Mouse (Mus musculus) forebrain, embryonic 13.5 days (tissue): ENCODE measurements around the gene Angptl4. TPM values are rescaled to one million over a fixed set of nuclear protein-coding genes. Genes with fewer than 3 reads are reported as not detected.
"Not testable (repeated sequence)": the region's sequence is repeated elsewhere in the genome, so short reads cannot be mapped to it uniquely, and the experiment has no call there.

Source experiments
- ATAC-seq: fragments of 200-750 bp; cut with Nextera tagmentation; 2 replicates; pipeline ENCODE4 v1.8.0; 2017
- H3K27ac ChIP-seq: fragments of 300-500 bp; sonication (generic); 2 replicates; pipeline ENCODE4 v1.5.1; 2015; ENCODE audit warnings: inconsistent platforms, mild to moderate bottlenecking, moderate library complexity
- H3K27me3 ChIP-seq: fragments of 300-500 bp; sonication (generic); 2 replicates; pipeline ENCODE4 v1.6.1; 2015; ENCODE audit warnings: mild to moderate bottlenecking, inconsistent platforms
- H3K36me3 ChIP-seq: fragments of 300-500 bp; sonication (generic); 2 replicates; pipeline ENCODE4 v1.6.1; 2015; ENCODE audit warnings: mild to moderate bottlenecking, inconsistent platforms; ENCODE audit not compliant: poor library complexity, severe bottlenecking
- H3K4me1 ChIP-seq: fragments of 300-500 bp; sonication (generic); 2 replicates; pipeline ENCODE4 v1.6.1; 2015; ENCODE audit warnings: inconsistent platforms
- H3K4me2 ChIP-seq: fragments of 300-500 bp; sonication (generic); 2 replicates; pipeline ENCODE4 v1.6.1; 2015; ENCODE audit warnings: inconsistent platforms, mild to moderate bottlenecking, moderate library complexity
- H3K4me3 ChIP-seq: fragments of 300-500 bp; sonication (generic); 2 replicates; pipeline ENCODE4 v1.5.1; 2015; ENCODE audit warnings: mild to moderate bottlenecking, inconsistent platforms
- H3K9ac ChIP-seq: fragments of 300-500 bp; sonication (generic); 2 replicates; pipeline ENCODE4 v1.6.1; 2015; ENCODE audit warnings: mild to moderate bottlenecking, inconsistent platforms
- H3K9me3 ChIP-seq: fragments of 300-500 bp; sonication (generic); replicated peaks from 2 replicates; pipeline ENCODE4 v1.6.1; 2016; ENCODE audit warnings: inconsistent platforms
- WGBS: fragments of 180-500 bp; shearing (Covaris S2); methylation state at CpG from one replicate; pipeline ENCODE4 v1.1.7; 2015; 5-methylcytosine and 5-hydroxymethylcytosine counted together
- polyA plus RNA-seq: library from polyadenylated mRNA; unstranded; fragments of >200 nt; fragmentation: Nextera tagmentation; extraction: Ambion mirVana; gene quantifications from 2 replicates; pipeline ENCODE4 v1.2.1, GENCODE M21; 2015

The Angptl4 gene
- 8.6 and 10.0 TPM in 2 replicates for polyA plus RNA-seq

- WGBS: 1% methylated on average over 50 of the region's 50 CpGs
- H3K36me3 ChIP-seq: no peaks in the 10 kb centered on the region
Measured at GRCm38 (mm10) chr17:33781124-33781977, at the start of gene Angptl4. Gene Angptl4, minus strand, starts transcription at chr17:33781830.

GRCm38 (mm10) chr17:33829561-33829960 lies 47.9 kb upstream of the Angptl4 start:
- Histone ChIP-seq H3K27ac (no peak overlapping the region), H3K36me3 (peaks cover 53% of the 10 kb centered on the region), H3K9ac (no peak overlapping the region; the same call in 1 of the 2 replicates), H3K4me1 (peaks cover 23% of the 10 kb centered on the region), H3K9me3 (no peaks in the 10 kb centered on the region), H3K27me3 (no peaks in the 10 kb centered on the region), H3K4me3 (no peak overlapping the region), H3K4me2 (no peak overlapping the region)
- WGBS: 93% methylated on average over 10 of the region's 10 CpGs
- ATAC-seq: no peak

More at GRCm38 (mm10) chr17:33781124-33781977, at the start of gene Angptl4:
- Histone ChIP-seq H3K9me3 (no peaks in the 10 kb centered on the region), H3K4me2 (peak within 1 kb of the TSS; percentile 85), H3K9ac (peak within 1 kb of the TSS; percentile 58), H3K27ac (no peak within 1 kb of the TSS), H3K4me3 (peak within 1 kb of the TSS; percentile 46), H3K4me1 (peaks cover 35% of the 10 kb centered on the region), H3K27me3 (peaks cover 10% of the 10 kb centered on the region; the same call in 1 of the 2 replicates)
- ATAC-seq: peak; percentile 85

DNA sequence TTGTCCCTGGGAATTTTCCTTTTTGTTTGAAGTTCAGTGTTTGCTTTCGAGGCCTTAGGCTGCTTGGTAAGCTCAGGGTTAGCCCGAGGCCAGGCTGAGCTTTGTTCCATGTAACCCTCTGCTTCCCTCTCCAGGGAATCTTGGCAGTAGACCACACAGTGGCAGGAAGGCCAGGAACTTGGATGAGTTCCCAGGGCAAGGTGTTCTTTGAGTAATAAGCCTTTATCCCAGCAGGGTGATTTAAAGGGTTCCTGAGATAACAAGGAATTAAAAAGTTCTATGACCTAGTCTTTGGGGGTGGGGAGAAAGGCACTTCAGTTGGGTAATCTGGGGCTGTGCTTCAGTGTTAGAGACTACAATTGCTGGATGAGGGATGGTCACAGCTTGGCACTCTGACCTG lies 47.3 kb upstream of the Angptl4 start:
- H3K27me3 ChIP-seq: no peaks in the 10 kb centered on the region
- 61% methylated on average over 2 of the region's 2 CpGs for WGBS
- H3K27ac ChIP-seq: no peak overlapping the region
- H3K9ac ChIP-seq: no peak overlapping the region
- H3K9me3 ChIP-seq: no peaks in the 10 kb centered on the region
- no peak overlapping the region for H3K4me2 ChIP-seq
- H3K4me1 ChIP-seq: peaks cover 23% of the 10 kb centered on the region
- H3K4me3 ChIP-seq: no peak overlapping the region
- ATAC-seq: no peak
- peaks cover 46% of the 10 kb centered on the region for H3K36me3 ChIP-seq

DNA sequence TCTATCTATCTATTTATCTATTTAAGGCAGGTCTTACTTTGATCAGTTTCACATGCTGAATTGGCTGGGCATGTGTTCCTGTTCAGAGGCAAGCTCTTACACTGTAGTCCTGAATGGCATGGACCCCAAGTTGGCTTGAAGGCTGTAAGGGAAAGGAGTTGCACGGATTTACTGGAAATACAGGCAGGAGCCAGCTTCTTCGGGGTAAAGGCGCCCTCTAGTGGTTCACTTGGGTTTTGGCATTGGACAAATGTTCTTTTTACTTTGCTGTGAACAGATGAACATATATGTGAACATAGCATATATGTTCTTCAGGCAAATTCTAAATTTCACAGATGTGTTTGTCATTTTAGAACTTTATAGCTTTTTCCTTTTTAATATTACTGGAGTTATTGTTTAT lies 45.2 kb upstream of the Angptl4 start:
- Histone ChIP-seq H3K27me3 (no peaks in the 10 kb centered on the region), H3K4me2 (no peak overlapping the region), H3K27ac (no peak overlapping the region), H3K9me3 (no peaks in the 10 kb centered on the region), H3K36me3 (peaks cover 41% of the 10 kb centered on the region), H3K4me1 (peaks cover 43% of the 10 kb centered on the region), H3K9ac (no peak overlapping the region), H3K4me3 (no peak overlapping the region)
- no peak for ATAC-seq
- 0% methylated on average over 3 of the region's 3 CpGs for WGBS

GRCm38 (mm10) chr17:33825462-33825861 lies 43.8 kb upstream of the Angptl4 start:
- Histone ChIP-seq H3K27ac (no peak overlapping the region), H3K4me1 (peaks cover 45% of the 10 kb centered on the region), H3K4me3 (peak overlapping the region; percentile 85), H3K9ac (peak overlapping the region; percentile 85; the same call in 1 of the 2 replicates), H3K4me2 (peak overlapping the region; percentile 81), H3K27me3 (no peaks in the 10 kb centered on the region), H3K36me3 (peaks cover 42% of the 10 kb centered on the region), H3K9me3 (no peaks in the 10 kb centered on the region)
- no peak for ATAC-seq
- WGBS: 84% methylated on average over 8 of the region's 8 CpGs

GRCm38 (mm10) chr17:33824997-33825330 lies 43.3 kb upstream of the Angptl4 start:
- Histone ChIP-seq H3K27ac (peak overlapping the region; percentile 85; the same call in 1 of the 2 replicates), H3K4me2 (peak overlapping the region; percentile 81), H3K36me3 (peaks cover 42% of the 10 kb centered on the region), H3K4me1 (peaks cover 45% of the 10 kb centered on the region), H3K9ac (peak overlapping the region; percentile 85), H3K4me3 (peak overlapping the region; percentile 85)
- H3K9me3 ChIP-seq, ATAC-seq, H3K27me3 ChIP-seq: not testable (repeated sequence)
- 5% methylated on average over 6 of the region's 6 CpGs for WGBS

- peak within 1 kb of the TSS; percentile 85 for H3K27ac ChIP-seq
- peak within 1 kb of the TSS; percentile 86 for H3K9ac ChIP-seq
- peak within 1 kb of the TSS; percentile 85 for H3K4me3 ChIP-seq
- peaks cover 42% of the 10 kb centered on the region for H3K36me3 ChIP-seq
- no peaks in the 10 kb centered on the region for H3K9me3 ChIP-seq
- no peaks in the 10 kb centered on the region for H3K27me3 ChIP-seq
- under 1% methylated on average over 51 of the region's 51 CpGs for WGBS
- H3K4me1 ChIP-seq: peaks cover 45% of the 10 kb centered on the region
- peak; percentile 95 for ATAC-seq
- peak within 1 kb of the TSS; percentile 95 for H3K4me2 ChIP-seq
Measured at GRCm38 (mm10) chr17:33824084-33824996, 42.7 kb upstream of the Angptl4 start, which contains the start of the genes Rps28 and Ndufa7. Gene Rps28, minus strand, starts transcription at chr17:33824562. Gene Ndufa7, plus strand, starts transcription at chr17:33824572.

DNA sequence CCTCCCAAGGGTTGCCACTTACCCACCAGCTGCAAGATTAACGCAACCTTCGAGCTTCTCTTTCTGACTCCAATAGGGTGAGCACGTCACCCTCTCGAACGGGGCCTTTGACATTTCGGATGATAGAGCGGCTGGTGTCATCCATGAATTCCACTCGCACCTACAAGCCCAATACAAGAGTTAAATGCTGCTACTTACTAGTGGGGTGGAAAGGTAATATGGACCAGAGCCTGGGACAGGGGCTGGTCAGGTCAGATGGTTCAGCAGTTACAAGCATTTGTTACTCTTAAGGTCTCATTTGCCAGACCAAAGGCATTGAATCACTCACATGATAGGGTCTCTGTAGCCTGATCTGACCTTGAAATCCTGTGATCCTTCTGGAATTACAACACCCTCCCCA lies 41.5 kb upstream of the Angptl4 start:
- Histone ChIP-seq H3K4me3 (peak overlapping the region; percentile 85), H3K9ac (peak overlapping the region; percentile 86), H3K27ac (0 out of 2 replicates have a peak overlapping the region, but pooled peaks have one; percentile 6), H3K4me2 (peak overlapping the region; percentile 95), H3K36me3 (peaks cover 50% of the 10 kb centered on the region), H3K4me1 (peaks cover 48% of the 10 kb centered on the region)
- ATAC-seq, H3K9me3 ChIP-seq, H3K27me3 ChIP-seq: not testable (repeated sequence)
- WGBS: 86% methylated on average over 8 of the region's 8 CpGs

DNA sequence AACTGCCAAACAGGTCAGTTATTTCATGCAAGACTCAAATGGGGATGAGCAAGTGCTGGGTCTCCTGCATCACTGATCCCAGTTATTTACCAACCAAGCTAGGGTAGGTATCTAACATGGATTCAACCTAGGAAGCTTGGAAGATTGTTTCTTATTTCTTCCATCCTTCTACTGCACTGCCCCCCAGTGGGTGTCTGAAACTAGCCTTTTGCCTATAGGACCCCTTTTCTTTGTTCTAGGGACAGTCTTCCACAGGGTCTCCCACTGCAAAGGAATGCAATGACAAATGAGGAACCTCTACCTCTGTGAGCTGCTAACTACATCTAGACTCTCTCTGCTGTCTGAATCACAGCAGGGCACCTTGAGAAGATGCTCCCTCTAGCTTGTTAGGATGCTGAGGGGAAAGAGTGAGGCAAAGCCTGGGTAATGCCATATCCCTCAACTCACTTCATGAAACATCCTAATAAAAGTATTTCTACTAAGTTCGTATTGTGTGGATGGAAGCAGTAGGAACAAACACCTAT lies 40.9 kb upstream of the Angptl4 start:
- Histone ChIP-seq H3K4me1 (peaks cover 52% of the 10 kb centered on the region), H3K36me3 (peaks cover 50% of the 10 kb centered on the region), H3K4me2 (peak overlapping the region; percentile 95), H3K27ac (no peak overlapping the region; the same call in 1 of the 2 replicates), H3K9ac (peak overlapping the region; percentile 2; the same call in 1 of the 2 replicates), H3K27me3 (no peaks in the 10 kb centered on the region), H3K9me3 (no peaks in the 10 kb centered on the region), H3K4me3 (peak overlapping the region; percentile 85)
- WGBS: 71% methylated on average over 1 of the region's 1 CpGs
- no peak for ATAC-seq

GRCm38 (mm10) chr17:33817969-33818643 lies 36.5 kb upstream of the Angptl4 start:
- Histone ChIP-seq H3K27ac (peak overlapping the region; percentile 84), H3K4me3 (peak overlapping the region; percentile 56), H3K9me3 (no peaks in the 10 kb centered on the region), H3K4me2 (peak overlapping the region; percentile 88), H3K9ac (peak overlapping the region; percentile 82), H3K36me3 (peaks cover 47% of the 10 kb centered on the region), H3K4me1 (peaks cover 33% of the 10 kb centered on the region), H3K27me3 (peaks cover under 1% of the 10 kb centered on the region)
- peak; percentile 65 for ATAC-seq
- WGBS: 18% methylated on average over 30 of the region's 33 CpGs
